Mouse (Mus musculus): ENCODE measurements around the gene Ccdc34. TPM values are rescaled to one million over a fixed set of nuclear protein-coding genes. Genes with fewer than 3 reads are reported as not detected.

Ccdc34 gene
- polyA plus RNA-seq (2016; fragmentation: Nextera tagmentation; extraction: Ambion mirVana) = 28.7 and 32.3 TPM in 2 replicates

DNA sequence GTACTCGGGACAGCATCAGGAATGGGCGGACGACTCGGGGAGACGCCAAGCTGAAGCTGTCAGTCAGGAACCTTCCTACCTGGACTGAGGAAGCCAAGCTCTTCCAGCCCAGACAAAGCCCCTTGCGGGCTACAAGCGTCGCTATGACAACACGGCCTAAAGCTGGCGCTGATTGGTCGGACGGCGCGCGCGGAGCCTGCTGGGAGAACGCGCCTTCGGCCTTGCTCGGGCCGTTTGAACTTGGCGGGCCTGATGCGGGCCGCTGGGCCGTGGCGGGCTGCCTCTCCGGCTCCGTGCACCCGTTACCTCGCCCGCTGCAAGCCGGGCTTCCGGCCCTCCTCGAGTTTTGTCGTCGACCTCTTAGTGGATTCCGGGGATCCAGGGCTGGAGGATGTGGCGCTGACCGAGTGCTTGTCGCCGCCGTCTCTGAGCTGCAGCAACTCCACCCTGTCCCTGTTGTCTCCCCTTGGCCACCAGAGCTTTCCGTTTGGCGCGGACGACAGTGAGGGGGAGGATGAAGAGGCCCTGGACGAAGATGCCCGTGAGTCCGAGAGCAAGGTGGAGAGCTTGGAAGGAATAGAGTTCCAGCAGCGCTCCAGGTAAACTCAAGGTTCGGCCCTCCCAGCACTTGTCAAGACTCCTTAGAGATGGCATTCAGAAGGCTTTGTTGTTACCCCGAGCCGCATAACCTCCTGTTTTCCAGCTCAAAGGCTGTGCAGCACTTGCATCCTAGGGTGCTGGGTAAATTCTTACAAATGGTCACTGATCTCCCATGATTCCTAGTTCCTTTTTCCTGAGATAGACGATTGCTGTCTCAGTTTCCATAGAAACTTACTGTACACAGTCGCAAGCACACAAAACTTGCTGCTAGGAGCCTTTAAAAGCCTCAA is at the start of gene Ccdc34:
Ccdc34 (plus strand) TSS at position 202 of the 890 bp plus-strand sequence.
- Histone ChIP-seq H3K27ac (ENCODE audit: poor library complexity, severe bottlenecking) (peak within 1 kb of the TSS; percentile 69), H3K4me3 (peak within 1 kb of the TSS; percentile 61), H3K9me3 (replicated peaks) (no peaks in the 10 kb centered on the region), H3K4me2 (peak within 1 kb of the TSS; percentile 87), H3K9ac (peak within 1 kb of the TSS; percentile 83), H3K4me1 (replicated peaks) (peaks cover 17% of the 10 kb centered on the region), H3K36me3 (peaks cover 14% of the 10 kb centered on the region), H3K27me3 (replicated peaks) (no peaks in the 10 kb centered on the region)
- ATAC-seq (ENCODE audit: insufficient number of reproducible peaks, low FRiP score) = peak; percentile 99
- WGBS = under 1% methylated on average over 55 of the region's 55 CpGs

GRCm38 (mm10) chr2:109969381-109969780 is 48.2 kb upstream of the Ccdc34 start:
- no peak overlapping the region for H3K4me3 ChIP-seq
- H3K27ac ChIP-seq (ENCODE audit: poor library complexity, severe bottlenecking) = peak overlapping the region; percentile 52; the same call in 1 of the 2 replicates
- peaks cover 23% of the 10 kb centered on the region for H3K4me1 ChIP-seq (replicated peaks)
- no peak for ATAC-seq (ENCODE audit: insufficient number of reproducible peaks, low FRiP score)
- peak overlapping the region; percentile 46; the same call in 1 of the 2 replicates for H3K4me2 ChIP-seq
- no peaks in the 10 kb centered on the region for H3K27me3 ChIP-seq (replicated peaks)
- no peaks in the 10 kb centered on the region for H3K36me3 ChIP-seq
- H3K9me3 ChIP-seq (replicated peaks) = no peaks in the 10 kb centered on the region
- WGBS = 84% methylated on average over 3 of the region's 3 CpGs
- H3K9ac ChIP-seq = no peak overlapping the region

DNA sequence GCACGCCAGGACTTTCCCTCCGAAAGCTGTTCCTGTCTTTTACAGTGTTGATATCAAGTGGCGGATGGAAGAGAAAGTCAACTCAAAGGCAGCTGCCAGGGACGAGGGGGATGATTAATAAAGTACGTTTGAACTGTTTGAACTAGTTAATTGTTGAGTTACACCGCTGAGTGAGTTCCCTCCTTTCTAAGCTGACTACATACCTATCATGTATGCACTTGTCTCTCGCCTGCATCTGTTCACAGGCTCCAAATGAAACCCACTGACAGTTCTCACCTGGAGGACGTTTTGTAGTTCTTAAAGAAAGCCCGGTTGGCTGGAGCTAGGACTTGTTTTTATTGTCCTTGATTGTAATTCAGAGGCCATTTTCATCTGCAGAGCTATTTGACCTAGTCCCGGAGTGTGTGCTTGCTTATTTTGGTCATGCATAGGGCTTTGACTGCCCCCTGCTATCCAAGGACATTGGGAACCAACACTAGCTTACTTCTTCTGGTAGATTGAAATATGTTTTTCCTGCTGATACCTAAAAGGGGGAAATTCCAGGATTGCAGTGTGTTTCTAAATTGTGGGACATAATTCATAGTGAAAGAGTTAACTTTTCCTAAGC is 47.6 kb upstream of the Ccdc34 start:
- Histone ChIP-seq H3K9me3 (replicated peaks) (no peaks in the 10 kb centered on the region), H3K9ac (no peak overlapping the region), H3K27ac (ENCODE audit: poor library complexity, severe bottlenecking) (peak overlapping the region; percentile 52; the same call in 1 of the 2 replicates), H3K27me3 (replicated peaks) (no peaks in the 10 kb centered on the region), H3K4me1 (replicated peaks) (peaks cover 26% of the 10 kb centered on the region), H3K4me2 (peak overlapping the region; percentile 46), H3K4me3 (no peak overlapping the region), H3K36me3 (no peaks in the 10 kb centered on the region)
- 32% methylated on average over 10 of the region's 10 CpGs for WGBS
- no peak for ATAC-seq (ENCODE audit: insufficient number of reproducible peaks, low FRiP score)

DNA sequence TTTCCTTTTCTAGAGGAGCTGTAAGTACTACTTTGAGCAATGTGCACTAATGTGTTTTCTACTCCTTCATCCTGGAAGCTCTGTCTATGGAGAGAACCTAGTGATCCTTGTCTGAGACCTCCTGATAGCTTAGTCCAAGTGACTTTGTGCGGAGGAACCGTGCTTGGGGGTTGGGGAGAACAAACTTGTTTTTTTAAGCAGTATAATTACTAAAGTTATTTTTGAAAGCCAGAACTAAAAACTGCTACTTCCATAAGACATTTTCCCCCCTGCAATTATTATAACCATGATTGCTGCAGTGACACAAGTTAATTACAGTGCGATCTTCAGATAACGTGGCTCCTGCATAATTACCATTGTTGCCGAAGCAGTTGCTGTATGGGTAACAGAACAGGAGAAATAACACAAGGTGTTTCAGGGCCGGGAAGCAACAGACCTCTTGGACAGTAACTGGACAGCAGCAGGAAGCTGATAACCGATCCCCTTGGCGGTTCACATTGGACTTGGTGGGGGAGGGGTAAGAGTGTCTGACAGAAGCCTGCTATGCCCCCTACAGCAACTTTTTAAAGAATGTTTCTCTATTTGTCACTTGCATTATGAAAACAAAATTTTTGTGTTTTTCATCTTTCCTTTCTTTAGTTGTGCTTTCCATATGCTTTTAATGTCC is 46.7 kb upstream of the Ccdc34 start:
- no peak for ATAC-seq (ENCODE audit: insufficient number of reproducible peaks, low FRiP score)
- Histone ChIP-seq H3K4me1 (replicated peaks) (peaks cover 26% of the 10 kb centered on the region), H3K27ac (ENCODE audit: poor library complexity, severe bottlenecking) (no peak overlapping the region; the same call in 1 of the 2 replicates), H3K36me3 (peaks cover 5% of the 10 kb centered on the region), H3K9ac (no peak overlapping the region), H3K9me3 (replicated peaks) (no peaks in the 10 kb centered on the region), H3K27me3 (replicated peaks) (no peaks in the 10 kb centered on the region), H3K4me3 (no peak overlapping the region), H3K4me2 (peak overlapping the region; percentile 20; the same call in 1 of the 2 replicates)
- WGBS = 38% methylated on average over 8 of the region's 8 CpGs

GRCm38 (mm10) chr2:109972310-109972709 is 45.3 kb upstream of the Ccdc34 start:
- Histone ChIP-seq H3K9ac (no peak overlapping the region), H3K9me3 (replicated peaks) (no peaks in the 10 kb centered on the region), H3K4me1 (replicated peaks) (peaks cover 29% of the 10 kb centered on the region), H3K36me3 (peaks cover 5% of the 10 kb centered on the region), H3K4me2 (no peak overlapping the region), H3K27ac (ENCODE audit: poor library complexity, severe bottlenecking) (no peak overlapping the region), H3K27me3 (replicated peaks) (no peaks in the 10 kb centered on the region), H3K4me3 (no peak overlapping the region)
- WGBS = 89% methylated on average over 2 of the region's 2 CpGs
- ATAC-seq (ENCODE audit: insufficient number of reproducible peaks, low FRiP score) = no peak

- Histone ChIP-seq H3K4me2 (no peak overlapping the region), H3K27ac (ENCODE audit: poor library complexity, severe bottlenecking) (no peak overlapping the region), H3K4me3 (no peak overlapping the region), H3K9ac (no peak overlapping the region), H3K27me3 (replicated peaks) (no peaks in the 10 kb centered on the region), H3K9me3 (replicated peaks) (no peaks in the 10 kb centered on the region), H3K36me3 (peaks cover 5% of the 10 kb centered on the region), H3K4me1 (replicated peaks) (peaks cover 31% of the 10 kb centered on the region)
- 81% methylated on average over 7 of the region's 7 CpGs for WGBS
- no peak for ATAC-seq (ENCODE audit: insufficient number of reproducible peaks, low FRiP score)
These were observed 44.7 kb upstream of the Ccdc34 start for GRCm38 (mm10) chr2:109972922-109973321.

DNA sequence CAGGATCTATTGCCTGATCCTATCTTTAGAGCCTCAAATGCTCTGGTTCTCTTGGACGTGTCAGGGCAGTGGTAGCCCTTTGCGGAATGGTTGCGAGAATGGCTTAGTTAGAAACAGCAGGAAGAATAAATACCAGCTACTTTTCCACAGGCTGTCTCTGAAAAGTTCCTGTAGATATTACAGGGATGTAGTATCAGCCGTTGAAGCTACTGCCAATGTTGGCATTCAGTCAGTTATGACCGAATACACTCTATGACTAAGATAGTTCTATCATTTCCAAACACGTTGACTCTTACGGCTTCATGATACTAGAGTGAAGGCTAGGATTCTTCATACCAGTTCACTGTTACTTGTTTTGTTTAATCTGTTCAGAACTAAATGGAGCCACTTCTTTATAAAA is 42.8 kb upstream of the Ccdc34 start:
- H3K4me2 ChIP-seq = no peak overlapping the region
- H3K4me3 ChIP-seq = no peak overlapping the region
- H3K9ac ChIP-seq = no peak overlapping the region
- H3K27me3 ChIP-seq (replicated peaks) = no peaks in the 10 kb centered on the region
- no peaks in the 10 kb centered on the region for H3K9me3 ChIP-seq (replicated peaks)
- H3K4me1 ChIP-seq (replicated peaks) = peaks cover 25% of the 10 kb centered on the region
- peaks cover 5% of the 10 kb centered on the region for H3K36me3 ChIP-seq
- WGBS = 81% methylated on average over 7 of the region's 7 CpGs
- ATAC-seq (ENCODE audit: insufficient number of reproducible peaks, low FRiP score) = no peak
- no peak overlapping the region for H3K27ac ChIP-seq (ENCODE audit: poor library complexity, severe bottlenecking)

DNA sequence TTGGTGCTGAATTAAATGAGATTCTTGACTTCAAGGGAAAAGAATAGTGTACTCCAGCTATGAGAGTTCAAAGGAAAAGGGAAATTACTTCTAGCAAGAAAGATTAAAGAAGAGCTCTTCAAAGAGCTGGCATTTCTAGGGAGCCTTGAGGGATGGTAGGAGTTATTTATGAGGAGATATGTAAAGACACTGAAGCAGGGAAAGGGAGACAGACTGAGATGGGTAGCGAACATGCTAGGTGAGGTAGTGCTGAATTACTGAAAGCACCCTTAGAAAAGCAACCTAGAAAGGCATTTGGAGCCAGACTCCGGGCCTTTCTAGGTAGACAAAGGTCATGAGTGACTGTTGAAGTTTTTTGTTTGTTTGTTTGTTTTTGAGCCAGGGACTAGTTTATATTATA is 41.4 kb upstream of the Ccdc34 start:
- H3K4me3 ChIP-seq = no peak overlapping the region
- no peak for ATAC-seq (ENCODE audit: insufficient number of reproducible peaks, low FRiP score)
- H3K9ac ChIP-seq = no peak overlapping the region
- H3K4me1 ChIP-seq (replicated peaks) = peaks cover 28% of the 10 kb centered on the region
- H3K4me2 ChIP-seq = no peak overlapping the region
- no peaks in the 10 kb centered on the region for H3K9me3 ChIP-seq (replicated peaks)
- 92% methylated on average over 2 of the region's 2 CpGs for WGBS
- peaks cover 5% of the 10 kb centered on the region for H3K36me3 ChIP-seq
- H3K27me3 ChIP-seq (replicated peaks) = no peaks in the 10 kb centered on the region
- H3K27ac ChIP-seq (ENCODE audit: poor library complexity, severe bottlenecking) = no peak overlapping the region

- Histone ChIP-seq H3K9ac (no peak overlapping the region), H3K36me3 (peaks cover 5% of the 10 kb centered on the region), H3K4me2 (no peak overlapping the region), H3K27ac (ENCODE audit: poor library complexity, severe bottlenecking) (no peak overlapping the region), H3K4me3 (no peak overlapping the region), H3K4me1 (replicated peaks) (peaks cover 36% of the 10 kb centered on the region), H3K9me3 (replicated peaks) (no peaks in the 10 kb centered on the region), H3K27me3 (replicated peaks) (no peaks in the 10 kb centered on the region)
- ATAC-seq (ENCODE audit: insufficient number of reproducible peaks, low FRiP score) = no peak
- 86% methylated on average over 6 of the region's 6 CpGs for WGBS
These were observed 40.3 kb upstream of the Ccdc34 start for GRCm38 (mm10) chr2:109977322-109977721.

GRCm38 (mm10) chr2:109979209-109979608 is 38.4 kb upstream of the Ccdc34 start:
- Histone ChIP-seq H3K4me3 (no peak overlapping the region), H3K36me3 (peaks cover 5% of the 10 kb centered on the region), H3K9ac (no peak overlapping the region), H3K9me3 (replicated peaks) (no peaks in the 10 kb centered on the region), H3K4me1 (replicated peaks) (peaks cover 38% of the 10 kb centered on the region), H3K27me3 (replicated peaks) (no peaks in the 10 kb centered on the region), H3K27ac (ENCODE audit: poor library complexity, severe bottlenecking) (no peak overlapping the region), H3K4me2 (no peak overlapping the region)
- peak; percentile 64; the same call in 1 of the 2 replicates for ATAC-seq (ENCODE audit: insufficient number of reproducible peaks, low FRiP score)

- no peaks in the 10 kb centered on the region for H3K36me3 ChIP-seq
These were observed 34.2 kb upstream of the Ccdc34 start for GRCm38 (mm10) chr2:109983435-109983834.

More at GRCm38 (mm10) chr2:109983435-109983834, 34.2 kb upstream of the Ccdc34 start:
- Histone ChIP-seq H3K4me3 (no peak overlapping the region), H3K4me2 (no peak overlapping the region), H3K27ac (ENCODE audit: poor library complexity, severe bottlenecking) (no peak overlapping the region), H3K9ac (no peak overlapping the region), H3K4me1 (replicated peaks) (peaks cover 72% of the 10 kb centered on the region), H3K9me3 (replicated peaks) (no peaks in the 10 kb centered on the region), H3K27me3 (replicated peaks) (no peaks in the 10 kb centered on the region)
- 91% methylated on average over 6 of the region's 6 CpGs for WGBS
- ATAC-seq (ENCODE audit: insufficient number of reproducible peaks, low FRiP score) = no peak

All from heart, embryonic 12.5 days (tissue).